Mouse (Mus musculus): Measurements from ENCODE around the gene Gm11172.
A peak's percentile ranks its signal among the peaks of the same experiment; 100 is the strongest.
"Not testable (repeated sequence)": the region's sequence is repeated elsewhere in the genome, so short reads cannot be mapped to it uniquely, and the experiment has no call there.

The Gm11172 gene

DNA sequence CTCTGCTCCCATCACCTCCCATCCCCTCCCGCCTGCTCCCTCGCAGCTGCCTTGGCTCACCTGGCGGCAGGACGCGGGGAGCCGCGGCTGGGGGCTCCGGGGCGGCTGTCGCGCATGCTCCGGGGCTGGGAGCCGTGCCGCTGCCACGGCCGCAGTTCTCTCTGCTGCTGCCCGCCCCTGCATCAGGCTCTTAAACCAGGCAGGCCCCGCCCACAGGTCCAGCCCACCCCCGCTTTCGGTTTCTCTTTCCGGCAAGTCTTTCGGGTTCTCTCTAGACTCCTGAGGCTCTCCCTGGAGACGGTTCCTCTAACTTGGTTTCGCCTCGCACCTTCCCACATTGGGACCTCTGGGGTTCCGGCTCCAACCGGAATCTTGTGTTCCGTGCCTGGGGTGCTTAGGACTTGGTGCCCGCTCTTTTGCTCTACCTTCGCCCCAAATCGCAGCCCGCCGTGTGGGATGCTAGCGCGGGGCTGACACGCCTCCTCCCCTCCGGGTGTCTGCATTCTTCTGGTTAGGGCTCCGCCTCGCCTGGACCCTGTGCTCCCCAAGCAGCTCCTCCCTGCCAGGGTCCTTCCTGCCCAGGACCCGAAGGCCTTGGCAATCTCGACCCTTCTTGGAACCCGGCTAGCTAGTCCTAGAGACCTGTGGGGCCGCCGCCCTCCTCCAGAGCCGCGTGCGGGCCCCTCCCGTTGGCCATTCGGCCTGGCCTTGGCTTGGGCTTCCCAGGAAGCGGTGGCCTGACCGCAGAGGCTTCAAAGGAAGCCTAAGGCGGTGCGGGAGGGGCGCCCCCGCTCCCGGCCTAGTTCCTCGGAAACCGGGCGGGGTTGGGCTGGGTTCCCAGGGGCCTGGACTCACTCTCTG lies 27.1 kb upstream of the Gm11172 start, which contains the start of gene Socs1:
TSS of gene Socs1 (minus strand) at position 166 of the 861 bp plus-strand sequence.
- DNase-seq, result peak; percentile 93

DNA sequence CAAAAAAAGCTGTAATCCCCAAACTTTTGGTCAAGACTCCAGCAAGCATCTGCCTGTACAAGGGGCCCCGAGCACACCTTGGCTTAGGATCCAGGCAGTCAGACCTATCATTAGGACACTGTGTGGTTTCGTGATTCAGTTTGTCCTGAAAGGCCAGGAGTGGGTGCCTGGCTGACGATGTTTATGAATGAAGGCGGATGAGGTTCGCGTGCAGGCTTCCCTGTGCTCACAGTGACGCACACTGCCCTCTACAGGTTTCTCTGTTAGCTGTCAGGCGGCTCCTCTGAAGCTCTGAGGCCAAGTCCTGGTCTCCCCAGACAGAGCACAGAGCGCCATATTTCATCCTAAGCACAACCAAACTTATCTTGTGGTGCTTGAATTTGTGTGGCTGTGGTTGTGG lies 26.4 kb upstream of the Gm11172 start:
- DNase-seq, result peak; percentile 95

DNA sequence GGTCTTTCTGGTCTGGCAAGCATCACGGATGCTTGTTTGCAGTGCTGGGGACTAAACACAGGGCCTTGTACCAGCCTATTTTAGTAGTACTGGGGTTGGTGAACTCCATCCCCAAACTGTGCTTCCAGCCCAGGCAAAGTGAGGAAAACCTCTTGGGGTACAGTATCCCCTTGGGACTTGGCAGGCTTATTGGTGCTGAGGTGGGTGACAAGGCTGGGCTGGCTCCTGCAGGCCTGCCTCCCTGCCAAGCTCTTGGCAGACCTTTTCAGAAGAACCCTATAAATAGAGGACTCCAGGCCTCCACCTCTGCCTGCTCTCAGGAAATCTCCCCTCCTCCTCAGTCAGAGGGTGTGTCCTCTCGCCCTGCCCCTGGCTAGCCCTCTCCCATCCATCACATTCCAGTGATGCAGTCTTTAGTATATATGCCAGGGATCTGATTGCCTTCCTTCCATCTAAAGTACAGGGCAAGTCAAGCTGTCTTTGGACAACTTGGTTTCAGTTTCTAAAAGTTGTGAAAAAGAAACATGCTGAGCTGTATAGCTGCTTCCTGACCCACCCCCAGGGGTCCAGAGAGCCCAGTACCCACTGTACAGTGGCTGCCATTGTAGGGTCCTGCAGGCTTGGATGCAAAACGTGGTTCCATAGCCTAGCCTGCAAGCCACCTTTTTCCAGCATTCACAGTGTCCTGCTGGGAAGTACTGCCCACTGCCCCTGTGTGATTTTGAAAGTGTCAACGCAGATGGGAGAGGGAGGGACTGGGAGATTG lies 25.8 kb upstream of the Gm11172 start:
- DNase-seq, result no peak

DNA sequence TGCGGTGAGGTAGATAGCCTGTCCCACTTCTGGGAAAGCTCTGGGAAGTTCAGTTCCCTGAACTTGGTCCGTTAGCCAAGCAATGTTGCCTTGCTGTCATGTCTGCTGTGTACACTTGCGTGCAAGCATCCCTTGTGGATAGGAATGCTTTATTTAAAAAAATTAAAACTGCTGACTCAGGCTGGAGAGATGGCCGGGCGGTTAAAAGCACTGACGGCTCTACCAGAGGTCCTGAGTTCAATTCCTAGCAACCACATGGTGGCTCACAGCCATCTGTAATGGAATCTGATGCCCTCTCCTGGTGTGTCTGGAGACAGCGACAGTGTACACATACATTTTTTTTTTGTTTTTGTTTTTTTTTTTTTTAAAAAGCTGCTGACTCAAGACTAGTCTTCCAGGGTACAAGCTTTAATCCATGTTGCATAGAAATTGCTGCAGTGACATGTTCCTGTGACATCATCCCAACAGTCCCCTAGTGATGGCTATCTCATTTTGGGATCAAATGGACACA lies 25.1 kb upstream of the Gm11172 start:
- DNase-seq, result no peak

DNA sequence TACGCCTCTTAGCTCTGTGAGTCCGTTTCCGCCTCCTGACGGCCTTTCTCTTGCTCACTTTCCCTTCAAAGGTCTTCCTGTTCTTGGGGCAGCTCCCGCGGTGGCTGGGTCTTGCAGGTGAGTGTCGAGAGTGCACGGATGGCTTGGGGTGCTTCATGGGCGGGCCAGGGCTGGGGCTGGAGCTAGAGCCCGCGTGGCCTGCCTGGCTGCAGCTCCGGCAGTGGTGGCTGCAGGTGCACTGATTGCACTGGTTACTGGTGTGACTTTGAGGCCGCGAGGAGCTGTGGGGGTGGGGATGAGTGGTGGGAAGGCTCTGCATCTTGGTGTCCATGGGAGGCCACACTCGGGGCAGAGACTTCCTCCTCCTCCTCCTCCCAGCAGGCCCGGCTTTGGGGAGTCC lies 24.4 kb upstream of the Gm11172 start, which contains the start of gene Tnp2:
TSS of gene Tnp2 (minus strand) at position 390 of the 400 bp plus-strand sequence.
- no peak for DNase-seq

DNA sequence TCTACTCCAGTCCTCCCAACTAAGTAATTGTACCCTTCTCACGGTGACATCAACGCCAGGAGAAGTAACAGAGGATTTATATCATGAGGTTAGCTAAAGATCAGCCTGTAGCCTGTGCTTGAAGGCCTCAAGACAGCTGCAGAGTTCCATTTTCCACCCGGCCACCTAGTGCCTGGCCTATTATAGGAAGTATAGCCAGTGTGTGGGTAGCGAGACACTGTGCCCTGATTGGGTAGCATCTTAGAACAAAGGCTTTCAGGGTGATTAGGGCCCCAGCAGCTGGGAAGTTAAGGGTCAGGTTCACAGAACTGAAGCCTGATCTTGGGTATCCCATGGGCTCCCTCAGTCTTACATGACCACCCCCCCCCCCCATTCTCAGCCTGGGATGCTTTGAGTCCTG lies 23.8 kb upstream of the Gm11172 start:
- no peak for DNase-seq

DNA sequence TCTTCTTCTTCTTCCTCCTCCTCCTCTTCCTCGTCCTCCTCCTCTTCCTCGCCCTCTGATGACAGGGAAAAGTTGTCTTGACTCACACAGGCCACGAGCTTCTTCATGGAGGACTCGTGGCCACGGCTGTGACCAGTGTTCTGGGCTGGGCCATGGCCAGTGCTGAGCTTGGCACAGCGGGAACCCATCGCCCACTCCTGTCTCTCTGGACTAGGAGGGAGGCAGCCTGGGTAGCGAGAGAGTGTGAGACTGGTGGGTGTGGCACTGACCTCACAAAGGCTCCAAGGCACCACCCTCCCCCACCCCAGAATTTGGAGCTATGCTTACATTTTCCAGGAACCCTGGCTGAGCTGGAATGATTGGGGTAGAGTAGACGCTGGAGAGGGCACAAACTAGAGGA lies 22.0 kb upstream of the Gm11172 start, which contains the start of gene Prm3:
TSS of gene Prm3 (minus strand) at position 213 of the 400 bp plus-strand sequence.
- no peak for DNase-seq

DNA sequence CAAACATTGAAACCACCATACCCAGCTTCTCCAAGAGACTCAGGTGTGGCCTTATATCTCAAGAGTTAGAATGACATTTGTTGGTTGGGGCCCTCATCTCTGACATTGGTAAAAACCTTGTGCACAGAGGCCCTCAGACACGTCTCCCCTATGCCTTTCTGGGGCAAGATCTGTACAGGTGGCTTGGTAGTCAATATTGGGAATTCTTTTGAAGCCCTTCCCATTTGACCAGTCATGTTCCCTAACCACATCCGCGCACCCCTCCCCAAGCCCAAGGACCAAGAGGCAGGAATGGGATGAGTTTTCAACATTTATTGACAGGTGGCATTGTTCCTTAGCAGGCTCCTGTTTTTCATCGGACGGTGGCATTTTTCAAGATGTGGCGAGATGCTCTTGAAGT lies 16.7 kb upstream of the Gm11172 start, which contains the start of gene Prm2:
TSS of gene Prm2 (minus strand) at position 101 of the 400 bp plus-strand sequence.
- no peak for DNase-seq

DNA sequence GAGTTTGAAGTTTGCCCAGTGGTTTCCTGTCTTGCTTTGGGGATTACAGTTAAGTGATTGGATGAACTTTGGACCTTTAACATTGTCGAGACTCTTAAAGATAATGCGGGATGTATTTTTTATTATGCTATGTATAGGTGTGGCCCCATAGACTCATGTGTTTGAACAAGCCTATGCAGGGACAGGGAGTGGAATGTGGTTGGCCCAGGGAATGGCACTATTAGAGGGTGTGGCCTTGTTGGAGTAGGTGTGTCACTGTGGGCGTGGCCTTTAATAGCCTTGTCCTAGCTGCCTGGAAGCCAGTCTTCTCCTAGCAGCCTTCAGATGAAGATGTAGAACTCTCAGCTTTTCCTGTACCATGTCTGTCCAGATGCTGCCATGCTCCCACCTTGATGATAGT lies 10.3 kb upstream of the Gm11172 start:
- not testable (repeated sequence) for DNase-seq

DNA sequence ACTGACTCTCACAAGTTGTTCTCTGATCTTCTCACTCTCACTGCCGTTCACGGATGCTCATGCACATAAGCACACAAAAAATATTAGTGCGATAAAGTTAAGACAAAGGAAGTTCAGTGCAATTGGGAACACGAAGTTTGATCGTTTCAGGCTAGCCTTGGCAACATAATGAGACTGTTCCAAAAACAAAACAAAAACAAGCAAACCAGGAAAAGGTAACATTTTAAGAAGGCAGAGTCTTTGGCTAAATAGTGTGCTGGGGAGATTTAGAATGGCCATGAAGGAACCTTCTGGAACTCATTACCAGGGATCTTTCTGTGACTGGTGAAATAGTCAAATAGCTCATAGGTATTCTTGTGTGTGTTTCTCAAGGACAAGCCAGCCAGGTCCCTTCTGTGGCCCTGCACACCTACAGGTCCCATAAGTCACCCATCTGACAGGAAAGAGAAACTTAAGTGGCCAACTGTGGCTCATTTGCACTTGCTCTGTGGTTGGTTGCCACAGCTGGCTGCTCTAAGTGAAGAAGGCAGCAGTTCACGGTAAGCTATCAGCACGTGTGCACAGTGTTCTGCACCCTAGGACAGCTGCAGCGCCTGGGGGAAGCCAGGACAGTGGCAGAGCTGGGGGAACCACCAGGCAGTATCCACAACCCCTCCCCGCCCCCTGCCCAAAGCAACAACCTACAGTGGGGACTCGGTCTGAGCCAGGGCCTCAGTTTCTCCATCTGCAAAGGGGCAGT lies 6.8 kb upstream of the Gm11172 start, which contains the start of gene Prm1:
TSS of gene Prm1 (minus strand) at position 51 of the 739 bp plus-strand sequence.
- no peak for DNase-seq

DNA sequence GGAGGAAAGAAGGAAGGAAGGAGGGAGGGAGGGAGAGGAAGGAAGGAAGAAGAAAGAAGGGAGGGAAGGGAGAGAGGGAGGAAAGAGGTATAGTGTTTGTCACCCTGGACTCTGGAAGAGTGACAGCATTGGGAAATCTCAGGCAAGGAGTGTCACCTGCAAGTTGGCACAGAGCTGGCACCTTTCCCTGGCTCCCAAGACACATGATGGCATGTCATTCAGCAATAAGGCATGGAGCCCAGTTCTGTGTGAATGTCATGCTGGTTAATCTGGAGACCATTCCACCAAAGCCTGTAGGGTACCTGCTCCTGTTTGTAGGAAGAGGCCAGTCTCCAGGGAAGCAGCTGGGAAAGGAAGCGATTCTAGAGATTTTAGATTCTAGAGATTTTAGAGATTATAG lies 2.3 kb upstream of the Gm11172 start:
- no peak for DNase-seq

DNA sequence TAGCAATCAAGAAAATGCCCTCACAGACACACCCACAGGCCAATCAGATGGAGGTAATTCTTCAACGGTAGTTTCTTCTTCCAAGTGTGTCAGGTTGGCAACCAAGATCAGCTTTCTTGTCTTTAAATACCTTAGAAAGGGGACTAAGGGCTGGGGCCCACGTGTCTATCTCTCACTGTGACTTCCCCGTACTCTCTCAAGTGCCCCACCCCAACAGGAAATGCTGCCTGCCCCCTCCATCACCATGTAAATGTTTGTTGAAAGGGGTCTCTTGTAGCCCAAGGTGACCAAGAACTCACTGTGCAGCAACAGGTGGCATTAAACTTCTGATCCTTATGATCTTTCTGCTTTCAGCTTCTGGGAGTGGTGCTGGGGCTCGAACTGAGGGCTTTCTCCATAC lies 1.0 kb downstream of the Gm11172 start:
- DNase-seq, result no peak

DNA sequence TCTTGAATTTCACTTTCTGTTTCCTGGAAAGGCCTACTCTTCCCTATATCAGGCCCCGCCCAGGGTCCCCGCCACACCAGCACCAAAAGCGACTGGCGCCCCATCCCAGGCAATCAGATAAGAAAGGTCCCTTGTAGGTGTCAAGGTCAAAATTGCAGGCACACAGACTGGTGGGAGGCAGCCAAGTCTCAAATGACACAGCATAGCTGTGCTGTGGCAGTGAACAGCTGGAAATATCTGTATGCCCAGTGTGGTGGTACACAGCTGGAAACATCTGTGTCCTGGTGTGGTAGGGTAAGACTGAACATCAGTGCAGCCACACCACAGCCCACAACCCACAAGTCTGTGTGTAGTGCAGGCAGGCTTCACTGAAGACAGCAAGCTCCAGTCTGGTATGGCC lies 2.1 kb downstream of the Gm11172 start:
- DNase-seq, result peak; percentile 26

DNA sequence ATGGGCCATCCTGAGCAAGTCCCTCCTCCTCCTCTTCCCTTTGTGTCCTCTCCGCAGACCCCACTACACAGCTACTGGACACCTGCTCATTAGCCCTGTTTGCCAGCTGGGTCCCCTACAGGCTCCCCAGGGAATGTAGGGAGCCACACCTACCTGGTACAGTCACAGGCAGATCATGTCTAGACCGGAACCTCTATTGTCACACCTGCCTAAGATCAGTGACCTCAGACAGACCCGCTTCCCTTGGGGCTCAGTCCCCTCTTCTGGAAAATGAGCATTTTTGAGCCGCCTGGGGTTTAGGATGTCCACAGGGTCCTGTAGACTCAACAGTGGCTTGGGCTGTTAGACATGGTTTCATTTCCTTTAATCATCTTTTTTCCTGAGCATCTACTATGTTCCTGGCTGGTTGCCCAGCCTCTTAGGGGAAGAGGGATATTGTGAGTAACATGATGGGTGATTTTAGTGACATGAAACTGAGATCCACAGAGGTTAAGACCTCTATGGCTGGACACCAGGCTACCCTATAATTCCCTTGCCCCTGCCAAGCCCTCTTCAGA lies 5.9 kb downstream of the Gm11172 start:
- DNase-seq, result no peak

DNA sequence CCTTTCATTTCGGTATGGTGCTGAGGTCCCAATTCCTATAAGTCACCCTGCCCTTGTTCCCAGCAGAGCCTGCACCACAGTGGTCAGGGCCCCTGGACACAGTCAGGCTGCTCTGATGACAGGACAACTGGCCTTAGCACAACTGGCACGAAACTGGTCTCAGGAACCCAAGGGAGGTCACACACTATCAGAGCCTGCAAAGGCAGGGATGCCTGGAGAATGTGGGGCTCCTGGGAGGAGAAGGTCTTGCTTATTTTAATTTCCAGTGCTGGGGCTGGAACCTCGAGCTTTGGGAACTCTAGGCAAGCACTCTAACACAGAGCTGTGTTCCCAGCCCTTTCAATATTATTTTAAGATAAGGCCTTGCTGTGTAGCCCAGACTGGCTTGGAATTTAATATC lies 7.3 kb downstream of the Gm11172 start:
- DNase-seq, result no peak

DNA sequence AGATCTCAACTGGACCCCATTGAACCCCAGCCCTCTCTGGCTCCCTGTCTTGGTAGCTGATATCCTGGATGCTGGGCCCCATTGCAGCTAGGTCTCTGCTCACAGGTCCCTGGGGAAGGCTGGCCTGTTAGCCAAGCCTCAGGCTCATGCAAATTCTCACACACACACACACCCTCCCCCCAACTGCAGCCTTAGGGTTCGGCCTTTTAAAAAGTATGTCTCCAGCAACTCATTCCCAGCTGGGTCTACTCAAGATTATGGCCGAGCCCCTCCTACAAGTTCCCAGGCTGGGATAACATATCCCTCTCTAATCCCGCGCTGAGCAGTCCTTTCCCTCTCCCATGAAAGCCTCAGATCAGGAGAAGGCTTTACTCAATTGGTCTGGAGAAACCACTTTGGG lies 8.7 kb downstream of the Gm11172 start:
- DNase-seq, result no peak

DNA sequence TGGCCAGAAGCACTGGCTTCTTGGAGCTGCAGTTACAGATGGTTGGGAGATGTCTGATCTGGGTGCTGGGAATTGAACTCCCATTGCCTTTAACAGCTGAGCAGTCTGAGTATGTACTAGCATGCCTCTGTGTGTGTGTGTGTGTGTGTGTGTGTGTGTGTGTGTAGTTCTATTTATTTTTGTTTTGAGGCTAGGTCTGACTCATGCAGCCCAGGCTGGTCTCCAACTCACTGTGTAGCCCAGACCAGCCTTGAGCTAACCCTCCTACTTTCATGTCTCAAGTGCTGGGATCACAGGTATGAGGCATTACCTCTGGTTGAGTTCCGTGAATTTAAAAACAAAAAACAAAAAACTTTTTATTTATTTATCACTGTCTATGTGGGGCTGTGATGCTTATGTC lies 11.8 kb downstream of the Gm11172 start:
- no peak for DNase-seq

DNA sequence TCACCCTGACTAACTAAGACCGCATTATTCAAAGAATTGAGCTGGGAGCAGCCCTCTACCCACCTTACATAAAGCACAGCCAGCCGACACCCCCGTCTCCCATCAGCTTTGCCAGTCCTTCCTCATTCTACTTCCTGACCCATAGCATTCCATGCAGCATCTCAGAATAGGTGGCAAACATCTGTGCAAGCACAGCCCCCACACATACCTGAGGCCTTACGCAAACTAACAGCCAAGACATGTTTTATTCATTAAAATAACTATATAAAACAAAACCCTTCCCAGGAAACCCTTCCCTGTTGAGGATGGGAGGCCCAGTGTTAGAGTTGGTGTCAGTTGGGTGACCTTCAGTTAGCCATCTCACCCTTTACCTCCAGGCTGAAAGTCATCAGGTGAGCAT lies 13.1 kb downstream of the Gm11172 start:
- DNase-seq, result no peak

DNA sequence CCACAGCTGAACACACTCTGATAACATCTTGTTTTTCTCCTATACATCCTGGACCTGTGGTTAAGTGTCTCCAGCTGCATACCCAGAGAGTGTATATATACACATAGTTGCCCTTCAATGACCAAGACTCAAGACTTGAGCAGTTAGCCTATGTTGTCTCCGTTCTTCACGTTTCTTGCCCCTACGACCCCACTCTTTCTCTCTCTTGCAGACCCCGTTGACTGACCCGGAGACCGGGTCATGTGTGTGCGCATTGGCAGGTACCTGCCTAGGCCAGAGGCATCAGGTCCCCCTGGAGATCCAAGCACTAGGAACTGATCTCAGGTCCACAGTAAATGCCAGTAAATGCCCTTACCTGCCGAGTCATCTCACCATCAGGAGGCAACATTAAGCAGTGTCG lies 14.6 kb downstream of the Gm11172 start:
- no peak for DNase-seq

DNA sequence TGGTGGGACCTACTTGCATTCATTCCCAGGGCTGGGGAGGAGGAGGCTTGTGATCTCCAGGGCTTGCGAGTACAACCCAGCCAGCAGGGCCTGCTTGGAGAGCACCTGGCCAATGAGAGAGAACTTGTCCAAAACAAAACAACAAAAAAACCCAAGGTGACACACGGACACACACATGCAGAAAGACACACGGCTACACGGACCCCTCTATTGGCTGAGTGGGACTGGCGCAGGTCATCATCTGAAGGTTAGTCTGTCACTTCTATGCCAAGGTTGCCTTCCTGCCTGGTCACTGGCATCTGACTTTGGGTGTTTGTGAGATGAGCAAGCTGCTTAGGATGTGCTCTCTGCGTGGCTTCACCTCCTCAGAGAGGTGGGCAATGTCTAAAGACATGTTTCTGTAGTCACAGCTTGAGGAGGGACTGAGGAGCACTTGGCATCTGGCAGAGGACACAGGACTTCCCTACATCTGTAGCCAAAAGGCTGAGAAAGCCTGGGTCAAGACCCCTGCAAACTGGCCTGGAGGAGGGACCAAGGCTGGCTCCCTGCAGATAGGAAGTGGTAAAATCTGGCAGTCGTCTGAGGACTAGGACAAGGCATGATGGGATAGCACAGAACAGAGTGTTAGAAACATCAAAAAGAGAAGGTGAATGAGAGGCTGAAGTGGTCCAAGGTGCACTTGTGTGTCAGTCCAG lies 15.2 kb downstream of the Gm11172 start:
- DNase-seq, result no peak

DNA sequence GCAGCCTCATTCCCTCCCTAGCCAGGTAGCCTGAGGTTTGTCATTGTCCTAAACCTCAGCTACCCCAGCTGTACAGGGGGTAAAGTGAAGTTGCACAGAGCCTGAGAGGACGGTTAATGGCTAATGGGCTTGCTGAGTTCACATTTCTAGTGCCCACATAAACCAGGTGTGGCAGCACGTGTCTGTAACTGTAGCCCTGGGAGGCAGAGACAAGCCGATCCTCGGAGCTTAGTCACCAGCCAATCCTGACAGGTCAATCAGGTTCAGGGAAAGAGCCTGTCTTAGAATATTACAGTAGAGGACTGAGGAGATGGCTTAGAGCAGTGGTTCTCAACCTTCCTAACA lies 15.7 kb downstream of the Gm11172 start:
- DNase-seq, result no peak

DNA sequence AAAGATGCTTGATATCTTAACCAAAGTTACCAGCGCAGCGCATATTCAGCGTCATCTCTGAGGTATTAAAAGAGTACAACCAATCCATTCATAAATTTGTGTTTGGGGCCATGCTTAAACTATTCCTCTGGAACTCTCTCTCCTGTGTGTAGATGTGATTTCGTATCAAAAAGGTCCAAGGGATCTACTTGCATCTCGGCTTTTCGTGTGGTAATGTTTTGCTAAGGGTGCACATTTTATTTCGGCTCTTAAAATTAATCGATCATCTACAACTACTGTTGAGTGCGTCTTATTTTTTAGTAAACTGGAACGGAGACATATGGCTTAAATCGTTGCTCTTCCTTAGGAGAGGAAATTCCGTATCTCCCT lies 21.8 kb downstream of the Gm11172 start:
- no peak for DNase-seq
